Mouse (Mus musculus): ENCODE data around the gene Gsk3b. TPM values are rescaled to one million over a fixed set of nuclear protein-coding genes. Genes with fewer than 3 reads are reported as not detected.

Gene Gsk3b
- polyA plus RNA-seq, 1 experiment from 2014 or later = 29.6 TPM

GRCm38 (mm10) chr16:38285801-38286200, 197.0 kb downstream of the Gsk3b start:
- WGBS = 63% methylated on average over 7 of the region's 7 CpGs
- no peak overlapping the region for H3K27ac ChIP-seq (ENCODE audit: low read depth, low read length)
- no peaks in the 10 kb centered on the region for H3K27me3 ChIP-seq (replicated peaks; ENCODE audit: control insufficient read depth, insufficient read depth, low read length)
- H3K4me1 ChIP-seq (replicated peaks; ENCODE audit: control insufficient read depth, insufficient read depth, low read length) = peaks cover 14% of the 10 kb centered on the region
- no peak overlapping the region for H3K9ac ChIP-seq (ENCODE audit: low read depth, low read length)
- no peak overlapping the region for H3K4me3 ChIP-seq (ENCODE audit: low read depth, low read length)
- H3K4me2 ChIP-seq = no peak overlapping the region
- ATAC-seq (replicated peaks; ENCODE audit: low FRiP score) = peak; percentile 32; the same call in 1 of the 2 replicates
- DNase-seq (ENCODE audit: low spot score) = no peak
- H3K36me3 ChIP-seq (ENCODE audit: control insufficient read depth, insufficient read depth, low read length) = no peaks in the 10 kb centered on the region
- H3K9me3 ChIP-seq (ENCODE audit: control insufficient read depth, low read length) = no peaks in the 10 kb centered on the region

GRCm38 (mm10) chr16:38286541-38286940, 197.7 kb downstream of the Gsk3b start:
- ATAC-seq (replicated peaks; ENCODE audit: low FRiP score) = no peak
- H3K9me3 ChIP-seq (ENCODE audit: control insufficient read depth, low read length) = no peaks in the 10 kb centered on the region
- H3K36me3 ChIP-seq (ENCODE audit: control insufficient read depth, insufficient read depth, low read length) = no peaks in the 10 kb centered on the region
- peaks cover 14% of the 10 kb centered on the region for H3K4me1 ChIP-seq (replicated peaks; ENCODE audit: control insufficient read depth, insufficient read depth, low read length)
- no peak overlapping the region for H3K9ac ChIP-seq (ENCODE audit: low read depth, low read length)
- WGBS = 53% methylated on average over 4 of the region's 4 CpGs
- peak overlapping the region; percentile 48; the same call in 1 of the 2 replicates for H3K27ac ChIP-seq (ENCODE audit: low read depth, low read length)
- no peaks in the 10 kb centered on the region for H3K27me3 ChIP-seq (replicated peaks; ENCODE audit: control insufficient read depth, insufficient read depth, low read length)
- no peak overlapping the region for H3K4me2 ChIP-seq
- H3K4me3 ChIP-seq (ENCODE audit: low read depth, low read length) = no peak overlapping the region
- no peak for DNase-seq (ENCODE audit: low spot score)

GRCm38 (mm10) chr16:38287357-38287756, 198.6 kb downstream of the Gsk3b start:
- 0 out of 2 replicates have a peak, but pooled peaks have one; percentile 6 for ATAC-seq (replicated peaks; ENCODE audit: low FRiP score)
- no peak overlapping the region for H3K4me2 ChIP-seq
- DNase-seq (ENCODE audit: low spot score) = no peak
- no peak overlapping the region for H3K27ac ChIP-seq (ENCODE audit: low read depth, low read length)
- no peak overlapping the region for H3K4me3 ChIP-seq (ENCODE audit: low read depth, low read length)
- peaks cover 14% of the 10 kb centered on the region for H3K4me1 ChIP-seq (replicated peaks; ENCODE audit: control insufficient read depth, insufficient read depth, low read length)
- H3K27me3 ChIP-seq (replicated peaks; ENCODE audit: control insufficient read depth, insufficient read depth, low read length) = no peaks in the 10 kb centered on the region
- H3K9me3 ChIP-seq (ENCODE audit: control insufficient read depth, low read length) = no peaks in the 10 kb centered on the region
- H3K9ac ChIP-seq (ENCODE audit: low read depth, low read length) = no peak overlapping the region
- WGBS = 65% methylated on average over 6 of the region's 6 CpGs
- H3K36me3 ChIP-seq (ENCODE audit: control insufficient read depth, insufficient read depth, low read length) = no peaks in the 10 kb centered on the region

DNA sequence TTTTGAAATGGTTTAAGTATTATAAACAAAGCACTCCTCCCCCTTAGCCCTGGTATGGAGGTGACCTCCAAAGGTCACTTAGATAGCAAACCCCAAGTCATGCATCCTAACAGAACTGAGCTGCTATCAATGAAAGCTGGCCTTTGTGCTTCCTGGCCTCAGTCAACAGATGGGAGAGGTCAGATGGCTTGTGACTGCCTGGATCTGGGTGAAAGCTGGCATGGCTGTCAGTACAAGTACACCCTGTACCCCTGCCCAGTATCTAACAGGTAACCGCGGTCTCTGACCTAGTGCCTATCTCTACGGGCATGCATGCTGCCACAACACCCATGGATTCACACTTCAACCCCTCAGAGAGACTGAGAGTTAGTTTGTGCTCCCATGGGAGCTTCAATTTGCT, 199.0 kb downstream of the Gsk3b start:
- no peak overlapping the region for H3K9ac ChIP-seq (ENCODE audit: low read depth, low read length)
- peaks cover 14% of the 10 kb centered on the region for H3K4me1 ChIP-seq (replicated peaks; ENCODE audit: control insufficient read depth, insufficient read depth, low read length)
- ATAC-seq (replicated peaks; ENCODE audit: low FRiP score) (peak; percentile 61), DNase-seq (ENCODE audit: low spot score) (no peak)
- H3K9me3 ChIP-seq (ENCODE audit: control insufficient read depth, low read length) = no peaks in the 10 kb centered on the region
- H3K36me3 ChIP-seq (ENCODE audit: control insufficient read depth, insufficient read depth, low read length) = no peaks in the 10 kb centered on the region
- H3K4me3 ChIP-seq (ENCODE audit: low read depth, low read length) = no peak overlapping the region
- H3K4me2 ChIP-seq = no peak overlapping the region
- no peaks in the 10 kb centered on the region for H3K27me3 ChIP-seq (replicated peaks; ENCODE audit: control insufficient read depth, insufficient read depth, low read length)
- 64% methylated on average over 3 of the region's 3 CpGs for WGBS
- H3K27ac ChIP-seq (ENCODE audit: low read depth, low read length) = peak overlapping the region; percentile 55

- no peak overlapping the region for H3K4me2 ChIP-seq
- no peak overlapping the region for H3K27ac ChIP-seq (ENCODE audit: low read depth, low read length)
- WGBS = 30% methylated on average over 6 of the region's 6 CpGs
Measured at GRCm38 (mm10) chr16:38288851-38289250, 200.1 kb downstream of the Gsk3b start.

GRCm38 (mm10) chr16:38290151-38290550, 201.3 kb downstream of the Gsk3b start:
- Histone ChIP-seq H3K27me3 (replicated peaks; ENCODE audit: control insufficient read depth, insufficient read depth, low read length) (no peaks in the 10 kb centered on the region), H3K4me2 (no peak overlapping the region), H3K9me3 (ENCODE audit: control insufficient read depth, low read length) (no peaks in the 10 kb centered on the region), H3K27ac (ENCODE audit: low read depth, low read length) (no peak overlapping the region), H3K4me1 (replicated peaks; ENCODE audit: control insufficient read depth, insufficient read depth, low read length) (peaks cover 14% of the 10 kb centered on the region), H3K36me3 (ENCODE audit: control insufficient read depth, insufficient read depth, low read length) (no peaks in the 10 kb centered on the region), H3K9ac (ENCODE audit: low read depth, low read length) (no peak overlapping the region), H3K4me3 (ENCODE audit: low read depth, low read length) (no peak overlapping the region)
- 64% methylated on average over 2 of the region's 2 CpGs for whole genome bisulfite sequencing
- DNase-seq (ENCODE audit: low spot score) (no peak), ATAC-seq (replicated peaks; ENCODE audit: low FRiP score) (no peak)

More at GRCm38 (mm10) chr16:38288851-38289250, 200.1 kb downstream of the Gsk3b start:
- ATAC-seq (replicated peaks; ENCODE audit: low FRiP score) = no peak; the same call in 1 of the 2 replicates
- Histone ChIP-seq H3K4me3 (ENCODE audit: low read depth, low read length) (no peak overlapping the region), H3K9ac (ENCODE audit: low read depth, low read length) (no peak overlapping the region), H3K9me3 (ENCODE audit: control insufficient read depth, low read length) (no peaks in the 10 kb centered on the region), H3K36me3 (ENCODE audit: control insufficient read depth, insufficient read depth, low read length) (no peaks in the 10 kb centered on the region), H3K27me3 (replicated peaks; ENCODE audit: control insufficient read depth, insufficient read depth, low read length) (no peaks in the 10 kb centered on the region), H3K4me1 (replicated peaks; ENCODE audit: control insufficient read depth, insufficient read depth, low read length) (peaks cover 14% of the 10 kb centered on the region)
- no peak for DNase-seq (ENCODE audit: low spot score)

DNA sequence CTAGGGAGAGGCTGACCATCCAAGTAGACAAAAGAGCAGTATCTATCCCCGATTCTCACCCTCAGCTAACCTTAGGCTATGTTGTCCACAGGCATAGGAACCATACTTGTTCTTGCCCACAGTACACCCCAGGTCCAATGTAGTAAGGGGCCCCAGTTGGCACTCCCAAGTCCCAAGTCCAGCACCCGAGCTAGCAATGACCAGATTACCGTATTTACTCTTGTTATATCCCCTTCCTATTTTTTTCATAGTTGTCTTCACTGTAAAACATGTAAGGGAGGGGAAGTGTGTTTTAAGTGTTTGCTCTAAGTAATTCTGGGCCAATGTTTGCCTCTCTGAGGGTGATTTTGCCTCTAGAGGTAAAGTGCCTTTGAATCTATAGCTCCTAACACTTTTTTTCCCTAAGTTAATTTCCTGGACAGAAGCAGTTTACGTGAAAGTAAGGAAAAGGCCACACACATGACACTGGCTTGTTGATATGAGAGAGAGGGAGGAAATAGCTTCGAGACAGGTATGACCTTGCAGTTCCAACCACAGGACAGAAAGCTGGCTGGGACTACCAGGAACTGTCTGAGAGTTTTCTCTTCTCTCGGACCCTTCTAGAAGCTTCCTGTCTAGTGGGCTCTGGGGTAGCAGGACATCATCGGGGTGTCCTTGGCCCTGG, 206.0 kb downstream of the Gsk3b start, which contains the start of gene Nr1i2:
Nr1i2 (minus strand) TSS at position 140 of the 664 bp plus-strand sequence.
- WGBS = 59% methylated on average over 7 of the region's 7 CpGs
- H3K4me2 ChIP-seq = peak within 1 kb of the TSS; percentile 28
- ATAC-seq (replicated peaks; ENCODE audit: low FRiP score) = 0 out of 2 replicates have a peak, but pooled peaks have one; percentile 26

GRCm38 (mm10) chr16:38295349-38295930, 206.6 kb downstream of the Gsk3b start:
- 47% methylated on average over 5 of the region's 5 CpGs for WGBS
- Histone ChIP-seq H3K9ac (ENCODE audit: low read depth, low read length) (no peak overlapping the region), H3K4me2 (no peak overlapping the region), H3K36me3 (ENCODE audit: control insufficient read depth, insufficient read depth, low read length) (no peaks in the 10 kb centered on the region), H3K4me3 (ENCODE audit: low read depth, low read length) (no peak overlapping the region), H3K4me1 (replicated peaks; ENCODE audit: control insufficient read depth, insufficient read depth, low read length) (no peaks in the 10 kb centered on the region; the same call in 1 of the 2 replicates), H3K27me3 (replicated peaks; ENCODE audit: control insufficient read depth, insufficient read depth, low read length) (no peaks in the 10 kb centered on the region), H3K27ac (ENCODE audit: low read depth, low read length) (no peak overlapping the region), H3K9me3 (ENCODE audit: control insufficient read depth, low read length) (no peaks in the 10 kb centered on the region)
- DNase-seq (ENCODE audit: low spot score) (no peak), ATAC-seq (replicated peaks; ENCODE audit: low FRiP score) (no peak)

More for the DNA sequence above, 206.0 kb downstream of the Gsk3b start, which contains the start of gene Nr1i2:
- H3K9ac ChIP-seq (ENCODE audit: low read depth, low read length) = no peak within 1 kb of the TSS
- no peaks in the 10 kb centered on the region for H3K27me3 ChIP-seq (replicated peaks; ENCODE audit: control insufficient read depth, insufficient read depth, low read length)
- no peak within 1 kb of the TSS for H3K27ac ChIP-seq (ENCODE audit: low read depth, low read length)
- no peak for DNase-seq (ENCODE audit: low spot score)
- H3K4me1 ChIP-seq (replicated peaks; ENCODE audit: control insufficient read depth, insufficient read depth, low read length) = no peaks in the 10 kb centered on the region; the same call in 1 of the 2 replicates
- no peak within 1 kb of the TSS; the same call in 1 of the 2 replicates for H3K4me3 ChIP-seq (ENCODE audit: low read depth, low read length)
- H3K9me3 ChIP-seq (ENCODE audit: control insufficient read depth, low read length) = no peaks in the 10 kb centered on the region
- H3K36me3 ChIP-seq (ENCODE audit: control insufficient read depth, insufficient read depth, low read length) = no peaks in the 10 kb centered on the region

All from liver, embryonic 11.5 days (tissue).